Mouse (Mus musculus) erythroblast, embryonic 14.5 days (primary cell): ENCODE results near the gene Pafah1b1. TPM values are rescaled to one million over a fixed set of nuclear protein-coding genes. Genes with fewer than 3 reads are reported as not detected.

Experiments used
- H3K27me3 ChIP-seq: 2 replicates; pipeline ENCODE4 v1.6.1; 2012; ENCODE audit warnings: inconsistent platforms; ENCODE audit not compliant: control insufficient read depth
- H3K36me3 ChIP-seq: 2 replicates; pipeline ENCODE4 v1.6.1; 2012; ENCODE audit warnings: mild to moderate bottlenecking, inconsistent platforms; ENCODE audit not compliant: control insufficient read depth
- H3K4me1 ChIP-seq: 2 replicates; pipeline ENCODE4 v1.6.1; 2012; ENCODE audit warnings: inconsistent platforms; ENCODE audit not compliant: control insufficient read depth
- H3K4me3 ChIP-seq: replicated peaks from 2 replicates; pipeline ENCODE3; 2012; ENCODE audit warnings: moderate library complexity, mild to moderate bottlenecking, inconsistent platforms
- H3K9me3 ChIP-seq: 2 replicates; pipeline ENCODE4 v1.6.1; 2012; ENCODE audit warnings: low read length, inconsistent platforms, mixed read lengths; ENCODE audit not compliant: control insufficient read depth
- GATA1 ChIP-seq: IDR thresholded peaks from 2 replicates; pipeline ENCODE4 v1.6.1; 2012; ENCODE audit warnings: low read length, inconsistent platforms, mixed read lengths
- TAL1 ChIP-seq: IDR thresholded peaks from 3 replicates; pipeline ENCODE4 v1.6.1; 2012; ENCODE audit warnings: low read length, inconsistent platforms, mixed read lengths
- polyA plus RNA-seq: library from polyadenylated mRNA; stranded (reverse); fragments of >175 nt; gene quantifications from 2 replicates; pipeline ENCODE4 v1.2.3, GENCODE M21; 2012

Gene Pafah1b1
- polyA plus RNA-seq, 1 experiment, result 2.0 TPM

GRCm38 (mm10) chr11:74761011-74761705 is 36.7 kb upstream of the Pafah1b1 start:
- H3K27me3 ChIP-seq, result no peaks in the 10 kb centered on the region; the same call in 1 of the 2 replicates
- no peaks in the 10 kb centered on the region for H3K9me3 ChIP-seq
- H3K4me1 ChIP-seq, result no peaks in the 10 kb centered on the region; the same call in 1 of the 2 replicates
- no peak overlapping the region for H3K4me3 ChIP-seq
- no peaks in the 10 kb centered on the region for H3K36me3 ChIP-seq
- TF ChIP-seq GATA1 (no peak), TAL1 (no peak)

- TF ChIP-seq TAL1, result no peak
- TF ChIP-seq GATA1, result no peak
- H3K36me3 ChIP-seq, result no peaks in the 10 kb centered on the region
- H3K4me1 ChIP-seq, result no peaks in the 10 kb centered on the region; the same call in 1 of the 2 replicates
- H3K9me3 ChIP-seq, result no peaks in the 10 kb centered on the region
- H3K4me3 ChIP-seq, result no peak overlapping the region
- H3K27me3 ChIP-seq, result no peaks in the 10 kb centered on the region
These were observed 32.2 kb upstream of the Pafah1b1 start for GRCm38 (mm10) chr11:74756631-74757030.

- H3K27me3 ChIP-seq, result no peaks in the 10 kb centered on the region
- no peak overlapping the region for H3K4me3 ChIP-seq
- no peaks in the 10 kb centered on the region for H3K36me3 ChIP-seq
- no peaks in the 10 kb centered on the region for H3K4me1 ChIP-seq
- no peaks in the 10 kb centered on the region for H3K9me3 ChIP-seq
- TF ChIP-seq TAL1, result no peak
- no peak for TF ChIP-seq GATA1
These were observed 27.0 kb upstream of the Pafah1b1 start for GRCm38 (mm10) chr11:74751352-74752066.

- no peaks in the 10 kb centered on the region for H3K4me1 ChIP-seq
- no peaks in the 10 kb centered on the region for H3K9me3 ChIP-seq
- no peak overlapping the region for H3K4me3 ChIP-seq
- H3K36me3 ChIP-seq, result no peaks in the 10 kb centered on the region
- H3K27me3 ChIP-seq, result no peaks in the 10 kb centered on the region
- no peak for TF ChIP-seq TAL1
- no peak for TF ChIP-seq GATA1
These were observed 26.3 kb upstream of the Pafah1b1 start for GRCm38 (mm10) chr11:74750662-74751351.

- no peaks in the 10 kb centered on the region for H3K9me3 ChIP-seq
- no peak overlapping the region for H3K4me3 ChIP-seq
- no peaks in the 10 kb centered on the region for H3K36me3 ChIP-seq
- H3K27me3 ChIP-seq, result no peaks in the 10 kb centered on the region
- H3K4me1 ChIP-seq, result no peaks in the 10 kb centered on the region
- no peak for TF ChIP-seq GATA1
These were observed 24.8 kb upstream of the Pafah1b1 start for GRCm38 (mm10) chr11:74749241-74749640.

- no peaks in the 10 kb centered on the region for H3K4me1 ChIP-seq
- H3K4me3 ChIP-seq, result no peak overlapping the region
- H3K36me3 ChIP-seq, result no peaks in the 10 kb centered on the region
- TF ChIP-seq GATA1 (no peak), TAL1 (no peak)
- no peaks in the 10 kb centered on the region for H3K27me3 ChIP-seq
- H3K9me3 ChIP-seq, result no peaks in the 10 kb centered on the region
These were observed 23.6 kb upstream of the Pafah1b1 start for GRCm38 (mm10) chr11:74748022-74748421.

GRCm38 (mm10) chr11:74737861-74738260 is 13.4 kb upstream of the Pafah1b1 start:
- Histone ChIP-seq H3K9me3 (peaks cover 3% of the 10 kb centered on the region), H3K4me1 (no peaks in the 10 kb centered on the region), H3K4me3 (no peak overlapping the region), H3K27me3 (peaks cover 11% of the 10 kb centered on the region), H3K36me3 (no peaks in the 10 kb centered on the region)
- no peak for TF ChIP-seq GATA1
- no peak for TF ChIP-seq TAL1

GRCm38 (mm10) chr11:74734917-74735316 is 10.4 kb upstream of the Pafah1b1 start:
- no peaks in the 10 kb centered on the region for H3K36me3 ChIP-seq
- peaks cover 3% of the 10 kb centered on the region for H3K9me3 ChIP-seq
- peaks cover 13% of the 10 kb centered on the region for H3K27me3 ChIP-seq
- no peak overlapping the region for H3K4me3 ChIP-seq
- TF ChIP-seq GATA1 (no peak), TAL1 (no peak)
- H3K4me1 ChIP-seq, result no peaks in the 10 kb centered on the region

GRCm38 (mm10) chr11:74725181-74725580 is 711 bp upstream of the Pafah1b1 start:
- Histone ChIP-seq H3K27me3 (peaks cover 2% of the 10 kb centered on the region; the same call in 1 of the 2 replicates), H3K36me3 (peaks cover 11% of the 10 kb centered on the region), H3K9me3 (no peaks in the 10 kb centered on the region), H3K4me1 (peaks cover 34% of the 10 kb centered on the region), H3K4me3 (peak overlapping the region; percentile 79)
- TF ChIP-seq TAL1 (no peak), GATA1 (no peak)
